Mouse (Mus musculus): ENCODE measurements at regions not wholly inside any gene's neighbourhood (a gene's known extent, or its start where the extent isn't known, plus 50 kb on each side); places are given as distances from the start of the nearest gene placed in this dataset.

DNA sequence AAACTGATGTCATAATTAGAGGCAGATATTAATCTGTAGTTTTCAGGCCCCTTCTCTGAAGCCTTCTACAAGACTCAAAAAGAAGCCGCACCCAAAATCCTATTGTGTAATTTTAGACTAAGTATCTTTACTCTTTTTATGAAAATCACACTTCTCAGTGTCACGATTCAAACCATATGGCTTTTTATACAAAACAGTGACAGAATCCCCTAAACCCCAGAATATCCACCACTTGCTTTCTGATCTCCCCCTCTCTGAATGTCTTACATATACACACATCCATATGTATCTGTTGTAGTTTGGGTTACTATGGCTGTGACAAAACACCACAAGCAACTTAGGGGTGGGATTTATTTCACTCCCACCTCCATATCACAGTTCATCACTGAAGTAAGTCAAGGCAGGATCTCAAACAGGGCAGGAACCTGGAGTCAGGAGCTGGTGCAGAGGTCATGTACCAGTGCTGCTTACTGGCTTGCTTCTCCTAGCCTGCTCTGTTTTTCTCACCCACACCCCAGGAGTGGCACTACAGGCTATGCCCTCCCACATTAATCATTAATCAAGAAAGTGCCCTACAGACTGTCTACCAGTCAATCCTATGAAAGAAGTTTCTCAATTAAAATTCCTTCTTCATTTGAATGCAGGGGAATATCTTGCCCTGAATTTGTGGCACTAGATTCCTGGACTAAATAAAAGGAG is 59.3 kb upstream of the B3gat1 start:
- TF ChIP-seq POLR2A (IDR thresholded peaks at IDR 0.05; ENCODE audit: extremely low read depth, insufficient read depth, low read length) (no peak), CTCF (IDR thresholded peaks at IDR 0.05; ENCODE audit: extremely low read depth, insufficient read depth, low read length) (no peak)

Data from cortical plate, adult 2 months (tissue).